Comparison of ENCODE assay signal across 16 mouse cellular contexts in genomic region chr16:84911477-84912165, GRCm38 (mm10).
"Had no signal": no experiment of that assay in that cellular context is flagged by ENCODE, and none has a peak within 500 bp of the region (broad histone marks: within the 10 kb centered on the region; RNA-seq: fewer than 3 reads in every experiment).

No protein-coding gene starts in this region.

- H3K27ac ChIP-seq: neural tube, embryonic 13.5 days; neural tube, embryonic 15.5 days; stomach, embryonic 15.5 days; stomach, postnatal 0 days had no signal

- H3K27me3 ChIP-seq: neural tube, embryonic 13.5 days; neural tube, embryonic 15.5 days; stomach, embryonic 15.5 days had no signal

- H3K36me3 ChIP-seq: neural tube, embryonic 13.5 days; neural tube, embryonic 15.5 days; stomach, embryonic 15.5 days had no signal

- DNase-seq: retina, postnatal 1 day; right cerebral cortex, adult 18-20 months; right cerebral cortex, postnatal 14 days; right cerebral cortex, postnatal 25 days; right cerebral cortex, postnatal 4 days; spleen, adult 18-20 months; thymus, adult 18-20 months; thymus, adult 2 months; thymus, postnatal 14 days; thymus, postnatal 25 days; thymus, postnatal 36 days; thymus, postnatal 4 days had no signal

- H3K4me3 ChIP-seq: neural tube, embryonic 13.5 days; neural tube, embryonic 15.5 days; stomach, embryonic 15.5 days had no signal

- H3K9me3 ChIP-seq: neural tube, embryonic 13.5 days; neural tube, embryonic 15.5 days; stomach, embryonic 15.5 days had no signal

- H3K4me1 ChIP-seq: neural tube, embryonic 15.5 days; stomach, embryonic 15.5 days had no signal

- H3K4me2 ChIP-seq: neural tube, embryonic 13.5 days; neural tube, embryonic 15.5 days; stomach, embryonic 15.5 days had no signal

- H3K9ac ChIP-seq: neural tube, embryonic 13.5 days; neural tube, embryonic 15.5 days; stomach, embryonic 15.5 days had no signal
